Mouse (Mus musculus): ENCODE data around the gene Ahrr. TPM values are rescaled to one million over a fixed set of nuclear protein-coding genes. Genes with fewer than 3 reads are reported as not detected.
A peak's percentile ranks its signal among the peaks of the same experiment; 100 is the strongest.

The Ahrr gene
- total RNA-seq, 1 experiment: 0.27 TPM

- in situ Hi-C loops (cut with MboI; ENCODE audit: low sequenced_read_pairs in 2 of 2, unreplicated experiment in 2 of 2): no loop called here
- TF ChIP-seq HCFC1 (IDR thresholded peaks at IDR 0.05; ENCODE audit: borderline replicate concordance, insufficient read depth, low read length): no peak
- TF ChIP-seq CHD2 (IDR thresholded peaks at IDR 0.05; ENCODE audit: low read depth, low read length): no peak
- TF ChIP-seq ZC3H11A (IDR thresholded peaks at IDR 0.05; ENCODE audit: borderline replicate concordance, low read depth, low read length): no peak
- TF ChIP-seq MAFK (IDR thresholded peaks at IDR 0.05; ENCODE audit: insufficient read depth, low read depth, low read length): no peak
- no peak for TF ChIP-seq ZNF384 (IDR thresholded peaks at IDR 0.05; ENCODE audit: low read depth, low read length)
- Histone ChIP-seq H3K4me3 (ENCODE audit: insufficient read depth in 1 of 2, low read depth in 1 of 2, low read length in 2 of 2, poor library complexity in 1 of 2, severe bottlenecking in 1 of 2) (no peak overlapping the region), H3K9me3 (ENCODE audit: control insufficient read depth, insufficient read depth, low read depth, low read length) (no peaks in the 10 kb centered on the region), H3K9ac (ENCODE audit: insufficient read depth, low read depth, low read length, poor library complexity, severe bottlenecking) (no peak overlapping the region), H3K27ac (ENCODE audit: insufficient read depth, low read depth, low read length, poor library complexity, severe bottlenecking) (no peak overlapping the region), H3K36me3 (ENCODE audit: control insufficient read depth, insufficient read depth, low read length, poor library complexity, severe bottlenecking) (no peaks in the 10 kb centered on the region), H3K4me1 (ENCODE audit: control insufficient read depth in 2 of 2, insufficient read depth in 2 of 2, low read length in 2 of 2, poor library complexity in 1 of 2) (peaks cover 0 to 3% of the 10 kb centered on the region in 2 experiments; a peak in 1 of 4 replicates)
- DNase-seq (ENCODE audit: low read depth, low spot score): no peak
Measured at GRCm38 (mm10) chr13:74167492-74167891, 124.6 kb downstream of the Ahrr start.

- in situ Hi-C loops (cut with MboI; ENCODE audit: low sequenced_read_pairs in 2 of 2, unreplicated experiment in 2 of 2): no loop called here
- H3K9ac ChIP-seq (ENCODE audit: insufficient read depth, low read depth, low read length, poor library complexity, severe bottlenecking): 0 out of 2 replicates have a peak overlapping the region, but pooled peaks have one; percentile 7
- H3K4me3 ChIP-seq (ENCODE audit: insufficient read depth in 1 of 2, low read depth in 1 of 2, low read length in 2 of 2, poor library complexity in 1 of 2, severe bottlenecking in 1 of 2): peak overlapping the region; percentile 38; a peak in 2 of 4 replicates
- no peak overlapping the region for H3K27ac ChIP-seq (ENCODE audit: insufficient read depth, low read depth, low read length, poor library complexity, severe bottlenecking)
- H3K4me1 ChIP-seq (ENCODE audit: control insufficient read depth in 2 of 2, insufficient read depth in 2 of 2, low read length in 2 of 2, poor library complexity in 1 of 2): peaks cover 0 to 3% of the 10 kb centered on the region in 2 experiments; a peak in 1 of 4 replicates
- TF ChIP-seq ZNF384 (IDR thresholded peaks at IDR 0.05; ENCODE audit: low read depth, low read length) (no peak), CHD2 (IDR thresholded peaks at IDR 0.05; ENCODE audit: low read depth, low read length) (no peak), MAFK (IDR thresholded peaks at IDR 0.05; ENCODE audit: insufficient read depth, low read depth, low read length) (no peak), HCFC1 (IDR thresholded peaks at IDR 0.05; ENCODE audit: borderline replicate concordance, insufficient read depth, low read length) (no peak)
- DNase-seq (ENCODE audit: low read depth, low spot score): no peak
- no peaks in the 10 kb centered on the region for H3K36me3 ChIP-seq (ENCODE audit: control insufficient read depth, insufficient read depth, low read length, poor library complexity, severe bottlenecking)
- H3K9me3 ChIP-seq (ENCODE audit: control insufficient read depth, insufficient read depth, low read depth, low read length): no peaks in the 10 kb centered on the region
Measured at GRCm38 (mm10) chr13:74167057-74167413, 125.1 kb downstream of the Ahrr start.

- H3K4me1 ChIP-seq (ENCODE audit: control insufficient read depth in 2 of 2, insufficient read depth in 2 of 2, low read length in 2 of 2, poor library complexity in 1 of 2): peaks cover 0 to 3% of the 10 kb centered on the region in 2 experiments; a peak in 1 of 4 replicates
- peak overlapping the region; percentile 38; a peak in 2 of 4 replicates for H3K4me3 ChIP-seq (ENCODE audit: insufficient read depth in 1 of 2, low read depth in 1 of 2, low read length in 2 of 2, poor library complexity in 1 of 2, severe bottlenecking in 1 of 2)
- H3K27ac ChIP-seq (ENCODE audit: insufficient read depth, low read depth, low read length, poor library complexity, severe bottlenecking): no peak overlapping the region
- in situ Hi-C loops (cut with MboI; ENCODE audit: low sequenced_read_pairs in 2 of 2, unreplicated experiment in 2 of 2): no loop called here
- H3K9ac ChIP-seq (ENCODE audit: insufficient read depth, low read depth, low read length, poor library complexity, severe bottlenecking): no peak overlapping the region
- no peaks in the 10 kb centered on the region for H3K9me3 ChIP-seq (ENCODE audit: control insufficient read depth, insufficient read depth, low read depth, low read length)
- DNase-seq (ENCODE audit: low read depth, low spot score): peak; percentile 30
- H3K36me3 ChIP-seq (ENCODE audit: control insufficient read depth, insufficient read depth, low read length, poor library complexity, severe bottlenecking): no peaks in the 10 kb centered on the region
- TF ChIP-seq HCFC1 (IDR thresholded peaks at IDR 0.05; ENCODE audit: borderline replicate concordance, insufficient read depth, low read length) (no peak), MAFK (IDR thresholded peaks at IDR 0.05; ENCODE audit: insufficient read depth, low read depth, low read length) (no peak)
Measured at GRCm38 (mm10) chr13:74166348-74167056, 125.6 kb downstream of the Ahrr start.

Other genes starting within 250 kb of the Ahrr start
- gene Cep72, start 230.0 kb downstream of the Ahrr start, total RNA-seq (2012; rRNA removed): 7.6 and 10.0 TPM in 2 replicates
- gene Slc9a3, start 170.9 kb downstream of the Ahrr start, total RNA-seq (2012; rRNA removed): 0.05 TPM in 1 of 2 replicates, not detected in the other
- gene Exoc3, start 83.6 kb downstream of the Ahrr start, total RNA-seq (2012; rRNA removed): 20.5 and 28.8 TPM in 2 replicates
- gene Pdcd6, start 25.2 kb upstream of the Ahrr start, total RNA-seq (2012; rRNA removed): 87.8 and 101 TPM in 2 replicates
- gene Sdha, start 57.9 kb upstream of the Ahrr start, total RNA-seq (2012; rRNA removed): 138 and 156 TPM in 2 replicates
- gene Ccdc127, start 58.0 kb upstream of the Ahrr start, total RNA-seq (2012; rRNA removed): 61.3 and 65.9 TPM in 2 replicates
- gene Lrrc14b, start 71.7 kb upstream of the Ahrr start, total RNA-seq (2012; rRNA removed): 0.22 and 0.32 TPM in 2 replicates
- 3.0 and 4.5 TPM in 2 replicates for gene Zfp72, start 98.5 kb upstream of the Ahrr start, total RNA-seq (2012; rRNA removed)
- gene Ftl1-ps1, start 107.4 kb upstream of the Ahrr start, total RNA-seq (2012; rRNA removed): 2,182 and 2,189 TPM in 2 replicates
- gene Zfp825, start 201.7 kb upstream of the Ahrr start, total RNA-seq (2012; rRNA removed): 10.1 and 11.6 TPM in 2 replicates

Measured in ES-E14 (cell line).